8 mouse cellular contexts compared by ENCODE assay signal in genomic region chr3:148987591-148988292, GRCm38 (mm10). TPM values are rescaled to one million over a fixed set of nuclear protein-coding genes. Genes with fewer than 3 reads are reported as not detected.
DNase-seq lines count a peak whose midpoint lies in the region; ATAC-seq lines count a peak whose summit lies in the region.

No protein-coding gene starts in this region.

- DNase-seq in MN1 (ENCODE audit: low spot score), result peak; percentile 82
- peak; percentile 86 to 89 for DNase-seq in cerebellum, postnatal 10 days
- DNase-seq in layer of hippocampus, postnatal 25 days (ENCODE audit: extremely low spot score in 1 of 2, low spot score in 1 of 2), result peak; percentile 42 to 52
- peak; percentile 82 for DNase-seq in lung, postnatal 25 days (ENCODE audit: low spot score)
- DNase-seq in ovary, postnatal 36 days (ENCODE audit: low spot score), result peak; percentile 85
- peak; percentile 70 to 72 for DNase-seq in urinary bladder, adult 18-20 months (ENCODE audit: low spot score in 2 of 2)

- ATAC-seq in frontal cortex, adult (ENCODE audit: low TSS enrichment), result peak; percentile 27; the same call in 1 of the 2 replicates
- ATAC-seq in hematopoietic stem cell, adult 5-6 weeks (replicated peaks in 1 of 2; ENCODE audit: insufficient read depth in 1 of 2, low FRiP score in 2 of 2, low TSS enrichment in 1 of 2, low read depth in 1 of 2, poor library complexity in 2 of 2, severe bottlenecking in 2 of 2), result peak; percentile 61 to 69

RNA-seq across cellular contexts. Expression of gene Adgrl2, which starts 2.6 kb away (rescaled TPM):
- total RNA-seq in hematopoietic stem cell, adult 5-6 weeks (2017), result 17.0 and 19.8 TPM in 2 replicates
- 10 to 100 TPM; 60.1 to 70.2 TPM for total RNA-seq in layer of hippocampus, postnatal 25 days (2021)

Comparison
In these comparisons a context has a peak if more than half of its experiments do, and no peak if none do; other contexts are left out.
1. Peak in every context shown above with its lines: DNase-seq and ATAC-seq.